Mouse (Mus musculus) MEL (cell line): ENCODE data around the gene Basp1. TPM values are rescaled to one million over a fixed set of nuclear protein-coding genes. Genes with fewer than 3 reads are reported as not detected.

Source experiments
- DNase-seq: peaks from one replicate; pipeline ENCODE4 v3.0.0; 2011; ENCODE audit warnings: low read depth, low spot score
- H3K27ac ChIP-seq: 2 replicates; pipeline ENCODE4 v1.5.1; 2012; ENCODE audit warnings: low read depth, mild to moderate bottlenecking, control low read depth, low read length, moderate library complexity; ENCODE audit not compliant: control insufficient read depth
- H3K27me3 ChIP-seq, 2 experiments: fragments of 150-350 bp in 1 of 2; sonication (generic) in 1 of 2; 2 replicates each; pipeline ENCODE4 v1.6.1; 2012; ENCODE audit warnings: low read length in 2 of 2, mild to moderate bottlenecking in 2 of 2, improper control_type of control experiment in 1 of 2, moderate library complexity in 1 of 2; ENCODE audit not compliant: insufficient read depth in 2 of 2, control insufficient read depth in 1 of 2
- H3K36me3 ChIP-seq, 2 experiments: 2 replicates each; pipeline ENCODE4 v1.6.1; 2012 to 2014; ENCODE audit warnings: low read length in 2 of 2, improper control_type of control experiment in 1 of 2, inconsistent platforms in 1 of 2, mild to moderate bottlenecking in 1 of 2; ENCODE audit not compliant: insufficient read depth in 2 of 2, control insufficient read depth in 1 of 2
- H3K4me1 ChIP-seq, 2 experiments: fragments of 150-350 bp in 1 of 2; sonication (generic) in 1 of 2; 2 replicates each; pipeline ENCODE4 v1.6.1; 2012; ENCODE audit warnings: low read length in 2 of 2, improper control_type of control experiment in 1 of 2, mild to moderate bottlenecking in 1 of 2; ENCODE audit not compliant: insufficient read depth in 2 of 2, control insufficient read depth in 1 of 2
- H3K4me3 ChIP-seq, 2 experiments: fragments of 150-350 bp in 1 of 2; sonication (generic) in 1 of 2; 2 replicates each; pipeline ENCODE4 v1.5.1; 2012; ENCODE audit warnings: low read depth in 2 of 2, low read length in 2 of 2, mild to moderate bottlenecking in 2 of 2, moderate library complexity in 2 of 2, control low read depth in 1 of 2, improper control_type of control experiment in 1 of 2; ENCODE audit not compliant: control insufficient read depth in 1 of 2, insufficient read depth in 1 of 2
- H3K79me2 ChIP-seq: 2 replicates; pipeline ENCODE4 v1.6.1; 2012; ENCODE audit warnings: mild to moderate bottlenecking, low read length, moderate library complexity; ENCODE audit not compliant: control insufficient read depth, poor library complexity, insufficient read depth
- H3K9ac ChIP-seq: 2 replicates; pipeline ENCODE4 v1.6.1; 2012; ENCODE audit warnings: low read depth, mild to moderate bottlenecking, control low read depth, low read length, moderate library complexity; ENCODE audit not compliant: control insufficient read depth, poor library complexity, severe bottlenecking
- H3K9me3 ChIP-seq: fragments of 150-350 bp; sonication (generic); replicated peaks from 2 replicates; pipeline ENCODE4 v1.6.1; 2012; ENCODE audit warnings: mild to moderate bottlenecking, low read length, improper control_type of control experiment, moderate library complexity; ENCODE audit not compliant: insufficient read depth
- BHLHE40 ChIP-seq: IDR thresholded peaks from 2 replicates; pipeline ENCODE4 v1.6.1; 2012; ENCODE audit warnings: low read depth, mild to moderate bottlenecking, inconsistent platforms, low read length, improper control_type of control experiment, borderline replicate concordance
- CHD1 ChIP-seq: IDR thresholded peaks from 2 replicates; pipeline ENCODE4 v1.6.1; 2012; ENCODE audit warnings: low read depth, mild to moderate bottlenecking, inconsistent platforms, low read length, improper control_type of control experiment
- CTCF ChIP-seq, 3 experiments: IDR thresholded peaks in 2 of 3; conservative IDR thresholded peaks in 1 of 3; 2 replicates each; pipeline ENCODE4 v1.5.1; 2011 to 2012; ENCODE audit warnings: low read length in 3 of 3, low read depth in 2 of 3, mild to moderate bottlenecking in 2 of 3, improper control_type of control experiment in 1 of 3, inconsistent platforms in 1 of 3, mixed read lengths in 1 of 3, moderate library complexity in 1 of 3; ENCODE audit not compliant: control insufficient read depth in 1 of 3, insufficient read depth in 1 of 3, poor library complexity in 1 of 3, severe bottlenecking in 1 of 3
- E2F4 ChIP-seq: IDR thresholded peaks from 2 replicates; pipeline ENCODE4 v1.6.1; 2011; ENCODE audit warnings: low read depth, low read length, improper control_type of control experiment, borderline replicate concordance
- ELF1 ChIP-seq: IDR thresholded peaks from 2 replicates; pipeline ENCODE4 v1.6.1; 2014; ENCODE audit warnings: low read depth, mild to moderate bottlenecking, inconsistent platforms, low read length, improper control_type of control experiment, moderate library complexity
- ETS1 ChIP-seq: IDR thresholded peaks from 2 replicates; pipeline ENCODE4 v1.6.1; 2012; ENCODE audit warnings: low read depth, mild to moderate bottlenecking, inconsistent platforms, low read length, improper control_type of control experiment, moderate library complexity
- GABPA ChIP-seq: IDR thresholded peaks from 2 replicates; pipeline ENCODE4 v1.6.1; 2012; ENCODE audit warnings: low read depth, mild to moderate bottlenecking, inconsistent platforms, low read length, improper control_type of control experiment, moderate library complexity
- GATA1 ChIP-seq: IDR thresholded peaks from 2 replicates; pipeline ENCODE4 v1.6.1; 2011; ENCODE audit warnings: low read depth, low read length, improper control_type of control experiment
- JUND ChIP-seq: IDR thresholded peaks from 2 replicates; pipeline ENCODE4 v1.6.1; 2011; ENCODE audit warnings: low read depth, mild to moderate bottlenecking, improper control_type of control experiment, low read length
- KAT2A ChIP-seq: conservative IDR thresholded peaks from 2 replicates; pipeline ENCODE4 v1.6.1; 2012; ENCODE audit warnings: low read depth, low read length, improper control_type of control experiment, inconsistent platforms
- MAFK ChIP-seq: IDR thresholded peaks from 2 replicates; pipeline ENCODE4 v1.6.1; 2011; ENCODE audit warnings: low read depth, mild to moderate bottlenecking, low read length, improper control_type of control experiment, borderline replicate concordance
- MAX ChIP-seq: IDR thresholded peaks from 2 replicates; pipeline ENCODE4 v1.6.1; 2011; ENCODE audit warnings: low read length, improper control_type of control experiment
- MEF2A ChIP-seq: IDR thresholded peaks from 2 replicates; pipeline ENCODE4 v1.6.1; 2014; ENCODE audit warnings: low read depth, mild to moderate bottlenecking, inconsistent platforms, low read length, improper control_type of control experiment; ENCODE audit not compliant: poor library complexity, insufficient replicate concordance, severe bottlenecking; ENCODE audit errors: extremely low read depth
- MXI1 ChIP-seq: IDR thresholded peaks from 2 replicates; pipeline ENCODE4 v1.6.1; 2011; ENCODE audit warnings: mild to moderate bottlenecking, low read depth, low read length, improper control_type of control experiment
- MYB ChIP-seq: IDR thresholded peaks from 2 replicates; pipeline ENCODE4 v1.6.1; 2011; ENCODE audit warnings: mild to moderate bottlenecking, low read depth, low read length, improper control_type of control experiment
- MYC ChIP-seq: IDR thresholded peaks from 2 replicates; pipeline ENCODE4 v1.6.1; 2011; ENCODE audit warnings: low read depth, mild to moderate bottlenecking, low read length, improper control_type of control experiment, moderate library complexity
- NELFE ChIP-seq: IDR thresholded peaks from 2 replicates; pipeline ENCODE4 v1.6.1; 2011; ENCODE audit warnings: low read depth, low read length, improper control_type of control experiment
- NRF1 ChIP-seq: IDR thresholded peaks from 2 replicates; pipeline ENCODE4 v1.6.1; 2014; ENCODE audit warnings: low read depth, mild to moderate bottlenecking, inconsistent platforms, low read length, improper control_type of control experiment, moderate library complexity; ENCODE audit not compliant: poor library complexity, insufficient read depth, severe bottlenecking
- POLR2AphosphoS2 ChIP-seq: IDR thresholded peaks from 2 replicates; pipeline ENCODE4 v1.6.1; 2011; ENCODE audit warnings: low read length, improper control_type of control experiment
- RAD21 ChIP-seq: IDR thresholded peaks from 2 replicates; pipeline ENCODE4 v1.6.1; 2011; ENCODE audit warnings: mild to moderate bottlenecking, low read depth, low read length, improper control_type of control experiment
- RCOR1 ChIP-seq: IDR thresholded peaks from 2 replicates; pipeline ENCODE4 v1.6.1; 2012; ENCODE audit warnings: low read depth, mild to moderate bottlenecking, inconsistent platforms, low read length, improper control_type of control experiment
- TCF12 ChIP-seq: IDR thresholded peaks from 2 replicates; pipeline ENCODE4 v1.6.1; 2014; ENCODE audit warnings: low read depth, mild to moderate bottlenecking, inconsistent platforms, low read length, improper control_type of control experiment, moderate library complexity
- UBTF ChIP-seq: IDR thresholded peaks from 2 replicates; pipeline ENCODE4 v1.6.1; 2012; ENCODE audit warnings: low read depth, mild to moderate bottlenecking, inconsistent platforms, low read length, improper control_type of control experiment, moderate library complexity, borderline replicate concordance; ENCODE audit not compliant: insufficient read depth
- ZKSCAN1 ChIP-seq: IDR thresholded peaks from 2 replicates; pipeline ENCODE4 v1.6.1; 2012; ENCODE audit warnings: low read depth, mild to moderate bottlenecking, inconsistent platforms, low read length, improper control_type of control experiment, moderate library complexity
- ZMIZ1 ChIP-seq: IDR thresholded peaks from 2 replicates; pipeline ENCODE4 v1.6.1; 2012; ENCODE audit warnings: low read depth, mild to moderate bottlenecking, inconsistent platforms, low read length, improper control_type of control experiment, moderate library complexity
- ZNF384 ChIP-seq: IDR thresholded peaks from 2 replicates; pipeline ENCODE4 v1.6.1; 2012; ENCODE audit warnings: low read depth, mild to moderate bottlenecking, inconsistent platforms, low read length, improper control_type of control experiment
- polyA plus RNA-seq, 2 experiments: library from polyadenylated mRNA; stranded (reverse) in 1 of 2; unstranded in 1 of 2; fragments of >175 nt in 1 of 2; fragments of >200 nt in 1 of 2; gene quantifications; 2 replicates each; pipeline versions ENCODE4 v1.2.1 to v1.2.4; 2012; ENCODE audit warnings: low replicate concordance in 2 of 2, low read depth in 1 of 2; ENCODE audit not compliant: insufficient read length in 2 of 2, insufficient read depth in 1 of 2, missing spikeins in 1 of 2
- total RNA-seq: library from RNA; depleted of rRNA; stranded (reverse); fragments of 300-350 nt; gene quantifications from 2 replicates; pipeline ENCODE4 v1.2.3, GENCODE M21; 2012

Basp1 gene
- total and polyA plus RNA-seq, 3 experiments, result 0.12 TPM; not detected in 2

GRCm38 (mm10) chr15:25392525-25393099 lies 21.0 kb downstream of the Basp1 start:
- Histone ChIP-seq H3K9me3 (no peaks in the 10 kb centered on the region), H3K9ac (no peak overlapping the region), H3K27ac (no peak overlapping the region), H3K79me2 (no peaks in the 10 kb centered on the region), H3K36me3 (no peaks in the 10 kb centered on the region), H3K4me1 (no peaks in the 10 kb centered on the region), H3K27me3 (no peaks in the 10 kb centered on the region; a peak in 1 of 4 replicates)
- DNase-seq, result no peak
- TF ChIP-seq MAX, result no peak
- TF ChIP-seq NELFE, result no peak
- no peak for TF ChIP-seq UBTF
- no peak for TF ChIP-seq MXI1
- TF ChIP-seq KAT2A, result no peak
- TF ChIP-seq MEF2A, result no peak
- no peak for TF ChIP-seq MYB
- TF ChIP-seq, all 39 proteins: peak for 0
- 0 out of 4 replicates have a peak overlapping the region, but pooled peaks of 1 of the 2 experiments have one; percentile 11 for H3K4me3 ChIP-seq

DNA sequence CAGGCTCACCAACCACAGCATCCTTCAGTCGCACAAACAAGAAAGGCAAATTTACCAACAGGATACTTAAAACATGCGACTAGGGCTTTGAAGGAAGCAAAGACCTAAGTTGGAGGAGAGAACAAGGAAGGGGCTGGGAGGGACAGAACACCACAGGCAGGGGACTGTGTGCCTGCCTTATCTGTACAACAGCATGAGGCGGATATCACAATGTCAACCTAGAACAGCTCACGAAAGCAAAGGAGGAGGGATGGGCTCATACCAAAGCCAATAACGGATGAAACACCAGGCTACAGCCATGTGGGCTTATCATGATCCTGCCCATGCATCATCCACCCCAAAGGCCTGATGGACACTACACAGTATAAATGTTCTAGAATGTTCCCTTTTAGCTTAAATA lies 22.4 kb downstream of the Basp1 start:
- Histone ChIP-seq H3K27me3 (no peaks in the 10 kb centered on the region; a peak in 1 of 4 replicates), H3K36me3 (no peaks in the 10 kb centered on the region), H3K79me2 (no peaks in the 10 kb centered on the region), H3K4me3 (no peak overlapping the region), H3K27ac (no peak overlapping the region), H3K9me3 (no peaks in the 10 kb centered on the region), H3K9ac (no peak overlapping the region), H3K4me1 (no peaks in the 10 kb centered on the region)
- no peak for DNase-seq
- no peak for TF ChIP-seq MEF2A
- TF ChIP-seq ZNF384, result no peak
- TF ChIP-seq TCF12, result no peak
- TF ChIP-seq E2F4, result no peak
- no peak for TF ChIP-seq MYC
- no peak for TF ChIP-seq ZMIZ1
- TF ChIP-seq GATA1, result no peak

DNA sequence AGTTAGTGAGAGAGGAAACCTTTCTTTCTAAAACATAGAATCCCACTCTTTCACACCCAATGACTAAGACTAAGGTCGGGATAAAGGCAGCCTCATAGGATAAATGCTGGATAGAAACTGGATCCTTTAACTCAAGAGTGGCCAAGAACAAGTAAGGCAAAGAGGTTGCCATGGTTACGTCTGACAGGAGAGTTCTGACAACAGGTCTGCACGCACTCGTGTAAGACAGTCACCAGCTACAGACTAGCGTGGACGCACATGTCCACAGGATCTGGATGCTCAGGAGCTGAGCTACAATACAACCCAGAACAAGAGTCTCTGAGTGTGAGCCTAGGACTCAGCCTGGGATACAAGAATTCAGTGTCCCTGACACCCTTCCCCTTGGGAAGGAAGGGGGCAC lies 26.0 kb downstream of the Basp1 start:
- no peak overlapping the region for H3K27ac ChIP-seq
- H3K79me2 ChIP-seq, result no peaks in the 10 kb centered on the region
- H3K9me3 ChIP-seq, result no peaks in the 10 kb centered on the region
- TF ChIP-seq TCF12 (no peak), NRF1 (no peak), GABPA (no peak), NELFE (no peak), RAD21 (no peak), E2F4 (no peak), POLR2AphosphoS2 (no peak), JUND (no peak), ZKSCAN1 (no peak), RCOR1 (no peak), CHD1 (no peak), CTCF (IDR thresholded peaks at IDR 0.05 in 2 of 3, conservative IDR thresholded peaks at IDR 0.05 in 1 of 3; ENCODE audit: control insufficient read depth in 1 of 3, insufficient read depth in 1 of 3, low read depth in 2 of 3, low read length in 3 of 3, poor library complexity in 1 of 3, severe bottlenecking in 1 of 3) (no peak), ZNF384 (no peak), ETS1 (no peak), GATA1 (no peak), BHLHE40 (no peak), MAFK (no peak), ELF1 (no peak)
- no peak overlapping the region for H3K9ac ChIP-seq
- H3K27me3 ChIP-seq, result no peaks in the 10 kb centered on the region
- H3K4me1 ChIP-seq, result no peaks in the 10 kb centered on the region
- H3K4me3 ChIP-seq, result no peak overlapping the region
- H3K36me3 ChIP-seq, result no peaks in the 10 kb centered on the region
- DNase-seq, result no peak
